Mouse (Mus musculus) splenic B cell, adult 2 months (primary cell): ENCODE measurements around the gene Tmem132e.

Experiments
- DNase-seq: peaks from one replicate; pipeline ENCODE4 v3.0.0-alpha.2; 2011; ENCODE audit warnings: low read depth, low spot score
- H3K27me3 ChIP-seq: 2 replicates; pipeline ENCODE4 v1.6.1; 2012; ENCODE audit warnings: mild to moderate bottlenecking, low read length, moderate library complexity, mixed read lengths; ENCODE audit not compliant: control insufficient read depth, poor library complexity, insufficient read depth, severe bottlenecking
- H3K36me3 ChIP-seq: 2 replicates; pipeline ENCODE4 v1.6.1; 2012; ENCODE audit warnings: mild to moderate bottlenecking, low read length, moderate library complexity, mixed read lengths; ENCODE audit not compliant: control insufficient read depth, poor library complexity, insufficient read depth, severe bottlenecking

Tmem132e gene

DNA sequence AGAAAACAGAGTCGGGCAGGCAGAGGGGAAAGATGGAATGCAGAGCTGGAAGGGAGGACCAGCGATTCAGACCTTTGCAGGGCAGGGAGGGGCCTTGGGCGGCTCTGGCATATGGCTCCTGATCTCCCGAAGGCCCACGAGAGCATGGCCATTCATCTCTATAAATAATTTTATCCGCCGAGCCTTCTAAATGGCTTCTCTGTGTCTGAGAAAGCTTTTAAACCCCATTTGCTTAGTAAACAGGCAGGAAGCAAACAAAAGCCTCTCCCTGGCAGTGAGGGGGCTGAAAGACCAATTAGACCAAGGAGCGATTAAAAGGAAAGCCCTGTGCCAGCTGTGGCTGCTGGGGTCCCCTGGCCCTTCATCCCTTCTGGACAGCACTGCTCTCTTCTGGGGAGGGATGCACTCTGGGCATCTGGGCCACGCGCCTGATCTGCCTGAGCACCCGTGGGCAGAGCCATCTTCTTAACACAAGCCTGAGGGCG lies 84.5 kb downstream of the Tmem132e start:
- no peaks in the 10 kb centered on the region for H3K36me3 ChIP-seq
- no peak for DNase-seq
- no peaks in the 10 kb centered on the region for H3K27me3 ChIP-seq

DNA sequence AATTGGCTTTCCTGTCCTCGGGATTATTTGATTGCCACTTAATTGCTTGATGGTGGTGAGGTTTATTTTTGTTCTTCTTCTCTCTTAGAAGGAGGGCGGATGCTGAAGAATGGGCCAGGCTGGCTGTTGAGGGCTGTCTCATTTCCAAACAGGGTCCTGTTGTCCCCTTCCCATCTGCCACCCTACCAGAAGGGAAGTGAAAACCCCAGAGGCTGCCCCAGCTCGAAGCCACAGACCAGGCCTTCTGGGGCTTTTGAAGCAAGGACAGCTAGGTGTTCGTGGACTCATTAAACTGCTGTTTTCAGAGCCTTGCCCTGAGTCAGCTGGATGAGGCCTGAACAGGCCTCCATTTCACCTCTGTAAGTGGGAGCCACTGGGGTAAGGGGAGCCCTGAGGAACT lies 87.4 kb downstream of the Tmem132e start:
- no peaks in the 10 kb centered on the region for H3K27me3 ChIP-seq
- H3K36me3 ChIP-seq: no peaks in the 10 kb centered on the region
- DNase-seq: no peak

DNA sequence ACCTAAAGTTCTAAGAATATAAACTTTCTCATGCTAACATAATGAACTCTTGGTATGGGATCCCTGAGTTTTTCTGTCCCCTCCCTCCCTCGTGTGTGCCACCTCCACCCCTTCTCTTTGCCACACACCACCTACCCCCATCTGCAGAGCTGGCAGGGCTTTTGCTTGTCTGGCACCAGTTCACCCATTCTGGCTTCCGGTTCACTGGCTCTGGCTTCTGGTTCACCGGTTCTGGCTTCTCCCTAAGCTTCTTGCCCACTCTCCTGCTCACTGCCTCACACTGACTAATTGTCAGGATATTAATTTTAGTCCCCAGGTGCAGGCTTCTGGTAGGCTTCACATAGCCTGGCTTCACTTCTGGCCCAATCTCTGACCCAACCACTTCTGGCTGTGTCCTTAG lies 88.7 kb downstream of the Tmem132e start:
- Histone ChIP-seq H3K27me3 (no peaks in the 10 kb centered on the region), H3K36me3 (no peaks in the 10 kb centered on the region)
- no peak for DNase-seq

DNA sequence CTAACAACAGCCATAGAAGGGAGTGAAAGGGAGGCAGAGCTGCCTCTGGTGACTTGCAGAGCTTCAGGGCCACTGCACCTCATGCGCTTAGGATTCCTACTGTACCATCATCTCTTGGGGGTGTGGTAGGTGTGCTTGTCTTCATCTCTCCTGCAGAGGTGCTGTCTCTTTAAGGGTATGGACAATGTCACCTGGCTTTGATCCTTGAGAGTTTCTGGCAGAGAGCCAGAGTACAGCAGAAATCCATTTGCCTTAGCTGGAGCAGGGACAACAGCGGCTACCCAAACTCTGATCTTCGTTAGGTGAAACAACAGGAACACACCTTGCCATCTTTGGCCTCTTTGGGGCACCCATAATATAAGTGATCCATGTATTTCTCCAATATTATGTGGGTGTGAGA lies 92.2 kb downstream of the Tmem132e start:
- no peak for DNase-seq
- no peaks in the 10 kb centered on the region for H3K27me3 ChIP-seq
- no peaks in the 10 kb centered on the region for H3K36me3 ChIP-seq

DNA sequence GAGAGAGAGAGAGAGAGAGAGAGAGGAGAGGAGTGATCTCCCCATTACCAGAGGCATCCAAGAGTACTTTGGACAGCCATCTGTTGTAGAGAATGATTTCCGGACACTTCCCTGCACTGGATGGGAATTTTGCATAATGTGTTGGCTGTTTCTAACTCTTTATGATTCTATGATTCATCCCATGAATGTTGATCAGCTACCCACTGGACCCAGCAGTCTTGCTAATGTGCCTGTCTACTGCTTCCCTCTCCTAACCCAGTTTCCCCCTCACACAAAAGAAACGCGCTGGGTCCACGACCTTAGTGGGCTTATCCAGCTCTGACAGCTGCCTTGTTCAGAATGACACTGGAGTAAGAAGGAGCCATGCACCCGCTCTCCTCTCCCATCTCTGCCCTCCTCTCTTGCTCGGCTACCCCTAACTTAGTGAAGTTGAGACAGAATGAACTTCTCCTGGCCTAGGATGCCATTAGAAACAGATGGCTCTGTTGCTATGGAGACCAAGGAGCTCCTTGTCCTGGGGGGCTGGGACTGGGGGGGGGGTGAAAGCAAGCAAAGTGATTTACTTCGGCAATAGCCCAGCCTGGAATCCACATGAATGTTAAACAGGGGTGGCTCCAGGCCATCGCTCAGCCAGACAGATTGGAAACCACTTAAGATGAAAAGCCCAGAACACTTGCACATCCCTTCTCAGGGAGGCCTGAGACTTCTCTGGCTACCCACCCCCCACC lies 98.8 kb downstream of the Tmem132e start:
- Histone ChIP-seq H3K36me3 (no peaks in the 10 kb centered on the region), H3K27me3 (no peaks in the 10 kb centered on the region)
- no peak for DNase-seq

DNA sequence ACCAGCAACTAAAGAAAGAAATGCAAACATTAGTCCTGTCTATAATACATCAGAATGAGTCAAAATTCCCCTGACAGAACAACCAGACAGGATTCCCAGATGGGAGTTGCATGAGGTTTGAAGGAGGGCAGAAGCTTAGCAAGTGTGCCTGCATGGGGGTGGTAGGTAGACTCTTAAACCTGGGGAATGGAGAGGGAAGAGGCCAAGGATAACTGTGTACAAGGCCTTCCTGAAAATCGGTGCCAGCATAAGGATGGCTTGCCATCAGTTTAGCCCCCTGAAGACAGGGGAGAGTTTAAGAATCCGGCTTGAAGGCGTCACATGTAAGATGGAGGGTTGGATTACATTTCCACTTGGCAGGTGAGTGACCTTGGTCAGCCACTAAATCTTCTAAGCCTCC lies 102.2 kb downstream of the Tmem132e start:
- no peaks in the 10 kb centered on the region for H3K27me3 ChIP-seq
- H3K36me3 ChIP-seq: no peaks in the 10 kb centered on the region
- DNase-seq: no peak
